15 mouse cellular contexts compared by ENCODE assay signal in the genomic region with DNA sequence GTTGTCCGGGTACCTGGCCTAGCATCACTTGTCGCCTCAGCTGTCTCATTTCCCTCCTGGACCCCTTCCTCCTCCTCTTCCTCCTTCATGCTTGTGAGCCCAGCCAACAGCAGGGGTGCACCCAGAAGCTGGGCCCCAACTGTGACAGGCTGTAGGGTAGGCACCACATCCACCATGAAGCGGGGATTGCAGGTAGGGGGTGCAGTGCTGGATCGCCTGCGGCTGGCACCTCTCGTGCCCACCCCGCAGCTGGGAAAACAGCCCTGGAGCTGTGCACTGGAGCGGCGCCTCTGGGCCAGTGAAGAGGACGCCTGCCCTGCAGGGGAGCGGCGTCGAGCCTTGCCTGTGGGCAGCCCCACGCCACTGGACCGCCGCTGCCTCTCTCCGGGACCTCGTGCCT. TPM values are rescaled to one million over a fixed set of nuclear protein-coding genes. Genes with fewer than 3 reads are reported as not detected.
A peak's percentile ranks its signal among the peaks of the same experiment; 100 is the strongest.
DNase-seq lines count a peak whose midpoint lies in the region; ATAC-seq lines count a peak whose summit lies in the region.
"Had no signal": no experiment of that assay in that cellular context is flagged by ENCODE, and none has a peak within 500 bp of the region (broad histone marks: within the 10 kb centered on the region; RNA-seq: fewer than 3 reads in every experiment).

Gene Gm9821 (plus strand): TSS at position 221 of the 400 bp plus-strand sequence.

- peak within 1 kb of the TSS; percentile 80 for H3K27ac ChIP-seq in hindbrain, embryonic 10.5 days
- no peak within 1 kb of the TSS for H3K27ac ChIP-seq in hindbrain, embryonic 13.5 days

- peaks cover 64% of the 10 kb centered on the region for H3K4me1 ChIP-seq in hindbrain, embryonic 10.5 days (replicated peaks)
- peaks cover 52% of the 10 kb centered on the region for H3K4me1 ChIP-seq in hindbrain, embryonic 13.5 days (replicated peaks)

- H3K4me2 ChIP-seq in hindbrain, embryonic 13.5 days = no peak within 1 kb of the TSS

- no peak within 1 kb of the TSS for H3K9ac ChIP-seq in hindbrain, embryonic 13.5 days

- no peaks in the 10 kb centered on the region for H3K27me3 ChIP-seq in hindbrain, embryonic 10.5 days (ENCODE audit: insufficient read depth, poor library complexity, severe bottlenecking)
- peaks cover 3% of the 10 kb centered on the region; the same call in 1 of the 2 replicates for H3K27me3 ChIP-seq in hindbrain, embryonic 13.5 days

- no peaks in the 10 kb centered on the region for H3K9me3 ChIP-seq in hindbrain, embryonic 10.5 days
- no peaks in the 10 kb centered on the region for H3K9me3 ChIP-seq in hindbrain, embryonic 13.5 days

- 81% methylated on average over 18 of the region's 18 CpGs for WGBS in hindbrain, embryonic 10.5 days
- WGBS in hindbrain, embryonic 13.5 days = 85% methylated on average over 18 of the region's 18 CpGs

- ATAC-seq in hindbrain, embryonic 13.5 days (ENCODE audit: low FRiP score) = no peak

- peaks cover 22% of the 10 kb centered on the region for H3K36me3 ChIP-seq in hindbrain, embryonic 10.5 days
- H3K36me3 ChIP-seq in hindbrain, embryonic 13.5 days = peaks cover 10% of the 10 kb centered on the region

- H3K4me3 ChIP-seq in hindbrain, embryonic 10.5 days = no peak within 1 kb of the TSS
- no peak within 1 kb of the TSS for H3K4me3 ChIP-seq in hindbrain, embryonic 13.5 days

- peak; percentile 38 to 39 for DNase-seq in cerebellum, postnatal 10 days
- no peak for DNase-seq in cerebellum, postnatal 4 days (ENCODE audit: low spot score in 2 of 2)
- DNase-seq in hindbrain, embryonic 10.5 days (ENCODE audit: low spot score) = no peak
- peak; percentile 50 for DNase-seq in thymus, postnatal 4 days
- DNase-seq in thymus, postnatal 0 days (ENCODE audit: low spot score) = no peak
- no peak for DNase-seq in embryo, embryonic 11 days
- no peak for DNase-seq in Muller cell, postnatal 12 days (ENCODE audit: inconsistent ontology term)
- DNase-seq: gastrocnemius, postnatal 36 days; kidney, postnatal 10 days; midbrain, embryonic 14.5 days; retina, postnatal 1 day had no signal

RNA-seq across cellular contexts. Expression of gene Gm9821, which starts in this region (rescaled TPM):
- 0.18 and 0.25 TPM in 2 replicates for polyA plus RNA-seq in hindbrain, embryonic 10.5 days (2016; fragmentation: Nextera tagmentation; extraction: Ambion mirVana)
- 0.13 and 0.25 TPM in 2 replicates for polyA plus RNA-seq in hindbrain, embryonic 13.5 days (2015; fragmentation: Nextera tagmentation; extraction: Ambion mirVana)
- polyA plus RNA-seq in thymus, postnatal 0 days (2015; fragmentation: Nextera tagmentation; extraction: Ambion mirVana) = 2.5 and 3.4 TPM in 2 replicates
- polyA plus RNA-seq: brain, embryonic 14.5 days; embryonic facial prominence, embryonic 11.5 days; testis, adult 2 months had no signal

Comparison
In these comparisons a context has a peak if more than half of its experiments do, and no peak if none do; other contexts are left out.
1. DNase-seq: peak in cerebellum, postnatal 10 days (2 of 2) and thymus, postnatal 4 days (single experiment); none in cerebellum, postnatal 4 days (0 of 2), hindbrain, embryonic 10.5 days (single experiment), thymus, postnatal 0 days (single experiment), embryo, embryonic 11 days (single experiment) and Muller cell, postnatal 12 days (single experiment).